Mouse (Mus musculus) intestine, postnatal 0 days (tissue): ENCODE data around the gene Pfdn2. TPM values are rescaled to one million over a fixed set of nuclear protein-coding genes. Genes with fewer than 3 reads are reported as not detected.

Experiments used
- ATAC-seq: fragments of 200-750 bp; cut with Nextera tagmentation; 2 replicates; pipeline ENCODE4 v1.8.0; 2017; ENCODE audit warnings: mild to moderate bottlenecking, moderate TSS enrichment, moderate library complexity
- H3K27ac ChIP-seq: fragments of 300-500 bp; sonication (generic); 2 replicates; pipeline ENCODE4 v1.5.1; 2014; ENCODE audit warnings: mild to moderate bottlenecking, low read depth, low read length, moderate library complexity
- H3K27me3 ChIP-seq: fragments of 300-500 bp; sonication (generic); replicated peaks from 2 replicates; pipeline ENCODE4 v1.6.1; 2014; ENCODE audit warnings: low read length, mixed read lengths; ENCODE audit not compliant: control insufficient read depth, insufficient read depth
- H3K36me3 ChIP-seq: fragments of 300-500 bp; sonication (generic); 2 replicates; pipeline ENCODE4 v1.6.1; 2014; ENCODE audit warnings: mild to moderate bottlenecking, moderate library complexity; ENCODE audit not compliant: control insufficient read depth, insufficient read depth
- H3K4me1 ChIP-seq: fragments of 300-500 bp; sonication (generic); replicated peaks from 2 replicates; pipeline ENCODE4 v1.6.1; 2014; ENCODE audit warnings: antibody characterized with exemption, low read length, mixed read lengths; ENCODE audit not compliant: control insufficient read depth, insufficient read depth
- H3K4me2 ChIP-seq: fragments of 300-500 bp; sonication (generic); replicated peaks from 2 replicates; pipeline ENCODE4 v1.6.1; 2014; ENCODE audit warnings: low read depth, mild to moderate bottlenecking, moderate library complexity
- H3K4me3 ChIP-seq: fragments of 300-500 bp; sonication (generic); 2 replicates; pipeline ENCODE4 v1.5.1; 2014; ENCODE audit warnings: low read depth, low read length
- H3K9ac ChIP-seq: fragments of 300-500 bp; sonication (generic); 2 replicates; pipeline ENCODE4 v1.6.1; 2014; ENCODE audit warnings: mild to moderate bottlenecking, low read depth, low read length
- H3K9me3 ChIP-seq: fragments of 300-500 bp; sonication (generic); 2 replicates; pipeline ENCODE4 v1.6.1; 2016; ENCODE audit warnings: mixed run types; ENCODE audit not compliant: control insufficient read depth
- CTCF ChIP-seq: sonication (generic); IDR thresholded peaks from 2 replicates; pipeline ENCODE4 v1.5.1; 2016; ENCODE audit warnings: low read depth, mild to moderate bottlenecking, control low read depth, antibody characterized with exemption, moderate library complexity
- WGBS: fragments of 180-500 bp; shearing (Covaris S2); extraction: QIAGEN DNeasy Blood & Tissue Kit; methylation state at CpG from one replicate; pipeline ENCODE4 v1.1.7; 2014; 5-methylcytosine and 5-hydroxymethylcytosine counted together
- polyA plus RNA-seq: library from polyadenylated mRNA; unstranded; fragments of >200 nt; fragmentation: Nextera tagmentation; extraction: Ambion mirVana; gene quantifications from 2 replicates; pipeline ENCODE4 v1.2.1, GENCODE M21; 2015

The Pfdn2 gene
- polyA plus RNA-seq, 1 experiment from 2014 or later: 69.5 TPM

DNA sequence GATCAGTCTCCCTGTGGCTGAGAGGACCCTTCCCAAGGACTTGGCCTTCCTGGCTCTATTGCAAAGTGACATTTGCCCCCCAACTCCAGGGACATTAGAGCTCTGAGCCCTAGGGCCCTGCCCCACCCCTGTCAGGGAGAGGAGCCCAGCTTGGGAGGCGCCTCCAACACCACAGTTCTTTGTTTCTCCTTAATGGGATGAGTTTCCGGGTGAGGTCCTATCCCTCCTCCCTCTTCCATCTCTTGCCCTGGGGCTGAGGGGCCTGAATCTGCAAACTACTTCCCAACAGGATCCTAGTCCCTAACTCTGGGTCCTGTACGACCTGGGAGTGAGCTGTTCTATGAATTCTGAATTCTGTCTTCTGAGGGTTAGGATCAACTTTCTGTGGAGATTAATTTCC is 27.4 kb downstream of the Pfdn2 start:
- no peak overlapping the region for H3K4me3 ChIP-seq
- no peak for TF ChIP-seq CTCF
- H3K36me3 ChIP-seq: no peaks in the 10 kb centered on the region
- no peaks in the 10 kb centered on the region for H3K9me3 ChIP-seq
- ATAC-seq: no peak
- no peak overlapping the region for H3K27ac ChIP-seq
- no peak overlapping the region for H3K9ac ChIP-seq
- WGBS: 58% methylated on average over 3 of the region's 3 CpGs
- H3K4me2 ChIP-seq: no peak overlapping the region
- peaks cover 4% of the 10 kb centered on the region; the same call in 1 of the 2 replicates for H3K4me1 ChIP-seq
- H3K27me3 ChIP-seq: no peaks in the 10 kb centered on the region

DNA sequence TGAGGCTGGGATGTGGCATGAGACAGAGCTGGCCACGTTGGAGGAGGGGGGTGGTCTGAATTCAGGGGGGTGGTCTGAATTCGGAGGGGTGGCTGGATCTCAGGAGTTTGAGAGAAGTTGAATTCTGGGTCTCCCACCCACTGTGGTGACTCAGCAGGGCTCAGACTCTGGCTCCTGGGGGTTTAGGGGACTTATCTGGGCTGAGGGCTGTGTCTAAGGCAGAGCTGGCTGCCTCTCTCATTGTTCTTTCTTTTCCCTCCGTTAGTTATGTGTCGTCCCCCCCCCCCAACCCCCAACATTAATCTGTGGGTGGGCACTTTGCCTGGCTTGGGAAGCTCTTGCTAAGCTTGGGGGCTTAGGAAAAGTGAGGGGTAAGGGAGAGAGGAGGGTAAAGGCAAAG is 28.5 kb downstream of the Pfdn2 start:
- no peak overlapping the region for H3K4me2 ChIP-seq
- H3K4me3 ChIP-seq: no peak overlapping the region
- ATAC-seq: no peak

DNA sequence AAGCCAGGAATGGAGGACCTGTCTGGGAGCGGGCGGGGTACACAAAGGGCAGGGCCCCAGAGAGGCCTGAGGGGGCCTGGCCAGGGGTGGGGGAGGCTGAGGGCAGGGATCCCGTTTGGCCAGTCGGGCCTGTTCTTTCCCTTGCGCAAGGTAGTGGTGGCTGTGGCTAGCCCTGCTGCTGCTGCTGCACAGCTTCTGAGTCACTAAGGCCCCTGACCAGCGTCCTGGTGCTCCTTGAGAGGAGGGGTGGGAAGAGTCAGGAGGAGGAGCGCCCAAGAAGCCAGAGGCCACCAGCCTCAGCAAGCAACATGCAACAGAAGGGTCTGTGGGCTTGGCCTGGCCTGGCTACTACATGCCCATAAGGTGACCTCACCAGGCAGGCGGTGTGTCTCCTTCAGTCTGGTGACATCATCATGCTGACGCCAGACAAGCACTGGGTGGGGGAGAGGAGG is 30.2 kb downstream of the Pfdn2 start:
- 28% methylated on average over 9 of the region's 9 CpGs for WGBS
- ATAC-seq: peak; percentile 76
- no peaks in the 10 kb centered on the region for H3K9me3 ChIP-seq
- H3K4me2 ChIP-seq: 0 out of 2 replicates have a peak overlapping the region, but pooled peaks have one; percentile 10
- no peak overlapping the region for H3K4me3 ChIP-seq
- no peak overlapping the region for H3K27ac ChIP-seq
- H3K4me1 ChIP-seq: peaks cover 9% of the 10 kb centered on the region; the same call in 1 of the 2 replicates
- no peak for TF ChIP-seq CTCF
- H3K9ac ChIP-seq: no peak overlapping the region
- H3K36me3 ChIP-seq: no peaks in the 10 kb centered on the region
- H3K27me3 ChIP-seq: peaks cover 3% of the 10 kb centered on the region; the same call in 1 of the 2 replicates

More for the DNA sequence above, 28.5 kb downstream of the Pfdn2 start:
- H3K4me1 ChIP-seq: peaks cover 4% of the 10 kb centered on the region; the same call in 1 of the 2 replicates
- H3K27me3 ChIP-seq: no peaks in the 10 kb centered on the region
- 10% methylated on average over 3 of the region's 4 CpGs for WGBS
- H3K36me3 ChIP-seq: no peaks in the 10 kb centered on the region
- no peak for TF ChIP-seq CTCF
- H3K27ac ChIP-seq: no peak overlapping the region
- H3K9ac ChIP-seq: no peak overlapping the region
- H3K9me3 ChIP-seq: no peaks in the 10 kb centered on the region

DNA sequence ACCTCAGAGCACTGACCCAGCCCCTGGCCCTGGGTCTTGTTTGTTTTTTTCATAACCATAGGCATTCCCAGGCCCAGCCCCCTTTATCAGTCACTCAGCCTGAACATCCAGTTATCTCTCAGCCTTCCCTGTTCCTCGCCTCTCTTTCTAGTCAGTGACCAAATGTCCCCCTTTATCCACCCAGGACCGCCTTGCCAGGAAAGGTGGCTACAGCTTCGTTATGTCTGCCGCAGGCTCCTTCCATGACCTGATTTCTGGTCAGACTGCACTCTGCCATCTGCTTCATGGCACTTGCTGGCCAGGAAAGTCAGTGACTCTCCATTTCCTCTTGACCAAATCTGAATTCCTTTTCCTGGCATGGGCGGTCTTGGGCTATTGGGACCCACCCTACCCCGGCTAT is 32.8 kb downstream of the Pfdn2 start:
- TF ChIP-seq CTCF: no peak
- Histone ChIP-seq H3K9me3 (no peaks in the 10 kb centered on the region), H3K9ac (no peak overlapping the region), H3K27ac (no peak overlapping the region), H3K4me1 (peaks cover 9% of the 10 kb centered on the region; the same call in 1 of the 2 replicates), H3K27me3 (peaks cover 5% of the 10 kb centered on the region; the same call in 1 of the 2 replicates), H3K4me3 (no peak overlapping the region), H3K4me2 (no peak overlapping the region), H3K36me3 (no peaks in the 10 kb centered on the region)
- WGBS: 82% methylated on average over 6 of the region's 6 CpGs
- ATAC-seq: no peak

DNA sequence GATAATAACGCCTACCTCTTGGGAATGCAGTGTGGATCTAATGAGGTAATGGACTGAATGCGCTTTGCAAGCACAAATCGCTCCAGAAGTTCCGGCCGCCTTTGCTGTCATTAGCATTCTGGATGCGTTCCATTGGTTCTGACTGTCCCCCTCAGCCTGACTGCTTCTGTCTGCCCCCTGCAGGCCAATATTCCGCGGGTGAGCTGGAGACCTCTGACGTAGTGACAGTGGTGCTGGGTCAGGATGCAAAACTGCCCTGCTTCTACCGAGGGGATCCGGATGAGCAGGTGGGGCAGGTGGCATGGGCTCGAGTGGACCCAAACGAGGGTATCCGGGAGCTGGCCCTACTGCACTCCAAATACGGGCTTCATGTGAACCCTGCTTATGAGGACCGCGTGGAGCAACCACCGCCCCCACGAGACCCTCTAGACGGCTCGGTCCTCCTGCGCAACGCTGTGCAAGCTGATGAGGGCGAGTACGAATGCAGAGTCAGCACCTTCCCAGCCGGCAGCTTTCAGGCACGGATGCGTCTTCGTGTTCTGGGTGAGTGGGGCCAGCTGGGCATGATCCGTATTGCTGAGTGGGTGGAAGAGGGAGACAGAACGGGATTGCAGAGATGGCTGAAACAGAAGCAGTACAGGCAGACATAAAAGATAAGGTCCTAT is 34.6 kb downstream of the Pfdn2 start:
- peaks cover 9% of the 10 kb centered on the region; the same call in 1 of the 2 replicates for H3K4me1 ChIP-seq
- H3K36me3 ChIP-seq: no peaks in the 10 kb centered on the region
- no peaks in the 10 kb centered on the region for H3K9me3 ChIP-seq
- TF ChIP-seq CTCF: peak; percentile 87
- no peak overlapping the region for H3K27ac ChIP-seq
- no peak overlapping the region for H3K4me3 ChIP-seq
- H3K27me3 ChIP-seq: peaks cover 5% of the 10 kb centered on the region; the same call in 1 of the 2 replicates
- WGBS: 9% methylated on average over 31 of the region's 31 CpGs
- H3K4me2 ChIP-seq: peak overlapping the region; percentile 51
- H3K9ac ChIP-seq: no peak overlapping the region
- peak; percentile 20; the same call in 1 of the 2 replicates for ATAC-seq

DNA sequence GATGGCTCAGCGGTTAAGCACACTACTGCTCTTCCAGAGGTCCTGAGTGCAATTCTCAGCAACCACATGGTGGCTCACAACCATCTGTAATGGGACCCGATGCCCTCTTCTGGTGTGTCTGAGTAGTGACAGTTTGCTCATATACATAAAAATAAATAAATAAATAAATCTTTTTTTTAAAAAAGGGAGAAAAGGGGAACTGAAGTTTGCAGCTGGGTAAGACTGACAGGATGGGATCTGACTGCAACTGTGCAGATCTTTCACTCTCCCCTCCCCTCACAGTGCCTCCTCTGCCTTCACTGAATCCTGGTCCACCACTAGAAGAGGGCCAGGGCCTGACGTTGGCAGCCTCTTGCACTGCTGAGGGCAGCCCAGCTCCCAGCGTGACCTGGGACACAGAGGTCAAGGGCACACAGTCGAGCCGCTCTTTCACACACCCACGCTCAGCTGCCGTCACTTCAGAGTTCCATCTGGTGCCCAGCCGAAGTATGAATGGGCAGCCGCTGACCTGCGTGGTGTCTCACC is 36.7 kb downstream of the Pfdn2 start:
- Histone ChIP-seq H3K9me3 (no peaks in the 10 kb centered on the region), H3K36me3 (no peaks in the 10 kb centered on the region), H3K9ac (no peak overlapping the region), H3K27me3 (peaks cover 5% of the 10 kb centered on the region; the same call in 1 of the 2 replicates), H3K4me3 (no peak overlapping the region), H3K4me1 (peaks cover 5% of the 10 kb centered on the region; the same call in 1 of the 2 replicates), H3K27ac (no peak overlapping the region), H3K4me2 (no peak overlapping the region)
- no peak for ATAC-seq
- no peak for TF ChIP-seq CTCF
- WGBS: 87% methylated on average over 11 of the region's 11 CpGs
